Mouse (Mus musculus) forebrain, embryonic 12.5 days (tissue): ENCODE results near the gene Vmn2r116. TPM values are rescaled to one million over a fixed set of nuclear protein-coding genes. Genes with fewer than 3 reads are reported as not detected.
"Not testable (repeated sequence)": the region's sequence is repeated elsewhere in the genome, so short reads cannot be mapped to it uniquely, and the experiment has no call there.

Experiments used
- ATAC-seq: fragments of 200-750 bp; cut with Nextera tagmentation; 2 replicates; pipeline ENCODE4 v1.8.0; 2017; ENCODE audit warnings: moderate TSS enrichment; ENCODE audit not compliant: low FRiP score
- H3K27ac ChIP-seq: fragments of 300-500 bp; sonication (generic); 2 replicates; pipeline ENCODE4 v1.5.1; 2016; ENCODE audit warnings: mild to moderate bottlenecking
- H3K27me3 ChIP-seq: fragments of 300-500 bp; sonication (generic); 2 replicates; pipeline ENCODE4 v1.6.1; 2016; ENCODE audit warnings: mild to moderate bottlenecking
- H3K36me3 ChIP-seq: fragments of 300-500 bp; sonication (generic); replicated peaks from 2 replicates; pipeline ENCODE4 v1.6.1; 2016; ENCODE audit warnings: mild to moderate bottlenecking
- H3K4me1 ChIP-seq: fragments of 300-500 bp; sonication (generic); 2 replicates; pipeline ENCODE4 v1.6.1; 2016
- H3K4me2 ChIP-seq: fragments of 300-500 bp; sonication (generic); 2 replicates; pipeline ENCODE4 v1.6.1; 2016; ENCODE audit warnings: mild to moderate bottlenecking, moderate library complexity
- H3K4me3 ChIP-seq: fragments of 300-500 bp; sonication (generic); replicated peaks from 2 replicates; pipeline ENCODE4 v1.5.1; 2016; ENCODE audit warnings: mild to moderate bottlenecking
- H3K9ac ChIP-seq: fragments of 300-500 bp; sonication (generic); 2 replicates; pipeline ENCODE4 v1.6.1; 2016; ENCODE audit warnings: mild to moderate bottlenecking
- H3K9me3 ChIP-seq: fragments of 300-500 bp; sonication (generic); 2 replicates; pipeline ENCODE4 v1.6.1; 2016
- WGBS: fragments of 180-500 bp; shearing (Covaris S2); methylation state at CpG from one replicate; pipeline ENCODE4 v1.1.7; 2016; 5-methylcytosine and 5-hydroxymethylcytosine counted together
- polyA plus RNA-seq: library from polyadenylated mRNA; unstranded; fragments of >200 nt; fragmentation: Nextera tagmentation; extraction: Ambion mirVana; gene quantifications from 2 replicates; pipeline ENCODE4 v1.2.1, GENCODE M21; 2016

Vmn2r116 gene
- not detected in 2 replicates for polyA plus RNA-seq

GRCm38 (mm10) chr17:23384304-23384703 lies at the start of gene Vmn2r116:
Vmn2r116 (plus strand) TSS chr17:23384604.
- not testable (repeated sequence) for ATAC-seq, H3K4me3 ChIP-seq, H3K9ac ChIP-seq, H3K36me3 ChIP-seq, H3K9me3 ChIP-seq, H3K4me2 ChIP-seq, H3K27ac ChIP-seq, H3K4me1 ChIP-seq, H3K27me3 ChIP-seq

DNA sequence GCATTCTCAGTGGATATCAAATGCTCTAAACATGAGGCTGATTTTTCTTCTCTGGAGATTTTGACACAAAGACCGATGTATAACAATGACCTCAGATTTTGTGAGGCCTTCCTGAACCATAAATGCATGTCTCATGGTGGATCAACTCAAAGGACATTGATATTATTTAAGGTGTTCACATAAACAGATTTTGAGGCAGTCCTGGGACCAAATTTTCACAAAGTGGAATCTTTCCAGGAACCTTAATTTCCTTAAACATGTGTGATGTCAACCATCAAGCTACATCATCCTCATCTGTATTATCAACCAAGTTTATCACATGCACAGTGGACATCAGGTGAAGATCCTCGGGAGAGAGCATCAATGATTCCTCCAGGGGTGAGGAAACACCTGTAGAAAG lies 41.0 kb upstream of the Vmn2r116 start, which contains the start of gene Vmn2r115:
Gene Vmn2r115, plus strand, starts transcription at position 301 of the 400 bp plus-strand sequence.
- H3K4me2 ChIP-seq, H3K9me3 ChIP-seq, H3K9ac ChIP-seq, ATAC-seq, H3K27ac ChIP-seq, H3K4me3 ChIP-seq, H3K27me3 ChIP-seq, H3K36me3 ChIP-seq, H3K4me1 ChIP-seq: not testable (repeated sequence)
- WGBS = 40% methylated on average over 2 of the region's 2 CpGs

DNA sequence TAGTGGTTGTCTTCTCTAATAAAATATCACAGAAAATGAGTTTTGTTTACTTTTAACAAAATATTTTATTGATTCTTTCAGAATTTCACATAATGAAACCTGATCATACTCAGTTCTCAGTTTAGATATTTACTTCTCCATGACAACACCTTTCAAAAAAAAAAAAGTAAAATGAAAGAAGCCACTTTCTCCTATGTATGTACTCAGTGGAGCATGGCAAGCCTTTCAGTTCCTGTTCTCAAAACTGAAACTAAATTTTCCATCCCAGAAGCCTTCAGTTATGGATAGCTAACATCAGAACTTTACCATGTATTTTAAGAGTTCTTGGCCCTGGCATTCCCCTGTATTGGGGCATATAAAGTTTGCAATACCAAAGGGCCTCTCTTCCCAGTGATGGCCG lies 32.8 kb upstream of the Vmn2r116 start:
- Histone ChIP-seq H3K27me3 (no peaks in the 10 kb centered on the region), H3K9me3 (no peaks in the 10 kb centered on the region), H3K4me3 (no peak overlapping the region), H3K4me2 (no peak overlapping the region), H3K36me3 (no peaks in the 10 kb centered on the region), H3K27ac (no peak overlapping the region), H3K4me1 (no peaks in the 10 kb centered on the region), H3K9ac (no peak overlapping the region)
- no peak for ATAC-seq
- 78% methylated on average over 1 of the region's 1 CpGs for WGBS

DNA sequence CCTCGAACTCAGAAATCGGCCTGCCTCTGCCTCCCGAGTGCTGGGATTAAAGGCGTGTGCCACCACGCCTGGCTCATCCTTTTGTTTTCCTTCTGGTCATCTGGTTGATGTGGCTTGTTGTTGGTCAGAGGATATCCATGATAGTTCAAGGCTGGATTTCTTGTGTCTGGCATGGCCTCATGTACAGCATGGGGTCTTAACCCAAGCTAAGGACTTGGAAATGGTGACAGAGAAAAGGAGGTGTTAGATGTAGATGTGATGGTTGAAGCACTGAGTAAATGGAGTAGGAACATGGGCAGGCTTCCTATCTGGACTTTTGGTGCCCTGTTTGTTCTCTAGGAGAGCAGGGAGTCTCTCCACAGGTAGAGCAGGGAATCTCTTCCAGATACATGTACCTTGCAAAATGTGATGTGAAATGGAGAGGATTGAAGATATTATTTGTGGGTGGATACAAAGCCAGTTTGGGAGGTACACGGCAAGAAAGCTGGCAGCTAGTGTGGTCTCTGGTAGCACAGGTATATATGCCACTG lies 48.8 kb downstream of the Vmn2r116 start:
- peaks cover 9% of the 10 kb centered on the region for H3K9me3 ChIP-seq
- 80% methylated on average over 6 of the region's 6 CpGs for WGBS
- H3K4me1 ChIP-seq = no peaks in the 10 kb centered on the region
- H3K4me3 ChIP-seq = no peak overlapping the region
- H3K27ac ChIP-seq = no peak overlapping the region
- H3K36me3 ChIP-seq = no peaks in the 10 kb centered on the region
- ATAC-seq = peak; percentile 27; the same call in 1 of the 2 replicates
- no peak overlapping the region for H3K4me2 ChIP-seq
- H3K9ac ChIP-seq = no peak overlapping the region
- no peaks in the 10 kb centered on the region for H3K27me3 ChIP-seq

Other genes starting within 250 kb of the Vmn2r116 start
- gene Zfp40, start 191.4 kb upstream of the Vmn2r116 start, polyA plus RNA-seq = 22.4 and 25.6 TPM in 2 replicates
- not detected in 2 replicates for gene Vmn2r114, start 72.1 kb upstream of the Vmn2r116 start, polyA plus RNA-seq
- gene Vmn2r115, start 40.9 kb upstream of the Vmn2r116 start, polyA plus RNA-seq = not detected in 2 replicates
- gene Vmn2r117, start 95.1 kb downstream of the Vmn2r116 start, polyA plus RNA-seq = not detected in 2 replicates
- 22.7 and 23.7 TPM in 2 replicates for gene Zfp213, start 179.6 kb downstream of the Vmn2r116 start, polyA plus RNA-seq
- 22.1 and 22.6 TPM in 2 replicates for gene Zfp13, start 214.9 kb downstream of the Vmn2r116 start, polyA plus RNA-seq
- gene Zscan10, start 216.3 kb downstream of the Vmn2r116 start, polyA plus RNA-seq = 0.17 TPM in 1 of 2 replicates, not detected in the other